Mouse (Mus musculus) spleen, adult 2 months (tissue): ENCODE results near the gene Lim2.

Experiments
- CTCF ChIP-seq: fragments of 200-500 bp; IDR thresholded peaks from 2 replicates; pipeline ENCODE4 v1.5.1; 2011; ENCODE audit warnings: mild to moderate bottlenecking, inconsistent platforms; ENCODE audit not compliant: insufficient read depth, insufficient read length, insufficient replicate concordance; ENCODE audit errors: extremely low read depth
- POLR2A ChIP-seq: fragments of 200-500 bp; IDR thresholded peaks from 2 replicates; pipeline ENCODE4 v1.6.1; 2011; ENCODE audit warnings: low read depth, low read length, inconsistent platforms

DNA sequence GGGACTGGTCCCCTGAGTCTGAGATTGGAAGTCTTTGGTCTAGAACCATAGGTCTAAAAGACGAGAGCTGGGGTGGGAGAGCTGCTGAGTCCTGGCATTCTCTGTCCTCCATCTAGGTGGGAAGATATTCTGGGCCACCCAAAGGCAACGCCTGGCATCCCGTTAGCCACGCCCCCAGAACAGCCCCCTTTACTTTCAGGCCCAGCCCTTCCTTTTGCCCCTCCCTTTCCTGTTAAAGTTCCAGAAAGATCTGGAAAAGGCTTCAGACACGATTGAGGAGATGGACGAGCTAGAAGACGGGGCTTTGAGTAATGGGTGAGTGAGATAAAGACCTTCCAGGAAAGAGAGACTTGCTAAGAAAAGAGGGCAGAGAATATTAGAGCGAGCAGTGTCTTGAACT is at the start of gene Lim2:
- TF ChIP-seq POLR2A (no peak), CTCF (no peak)
